23 mouse cellular contexts compared by ENCODE assay signal in genomic region chr7:90175576-90175975, GRCm38 (mm10). TPM values are rescaled to one million over a fixed set of nuclear protein-coding genes. Genes with fewer than 3 reads are reported as not detected.
DNase-seq lines count a peak whose midpoint lies in the region; ATAC-seq and TF ChIP-seq lines count a peak whose summit lies in the region.
"Had no signal": no experiment of that assay in that cellular context is flagged by ENCODE, and none has a peak within 500 bp of the region (broad histone marks: within the 10 kb centered on the region; RNA-seq: fewer than 3 reads in every experiment).

No protein-coding gene starts in this region.

- no peak for TF ChIP-seq CTCF in lung, postnatal 0 days (IDR thresholded peaks at IDR 0.05)

- 48% methylated on average over 2 of the region's 2 CpGs for WGBS in forebrain, embryonic 12.5 days
- whole genome bisulfite sequencing in forebrain, embryonic 10.5 days, result 90% methylated on average over 2 of the region's 2 CpGs
- WGBS in lung, postnatal 0 days, result 62% methylated on average over 2 of the region's 2 CpGs
- WGBS in forebrain, embryonic 15.5 days, result 38% methylated on average over 2 of the region's 2 CpGs

- H3K36me3 ChIP-seq in forebrain, embryonic 12.5 days (replicated peaks), result peaks cover 39% of the 10 kb centered on the region
- peaks cover 85% of the 10 kb centered on the region for H3K36me3 ChIP-seq in forebrain, embryonic 10.5 days (replicated peaks)
- H3K36me3 ChIP-seq in lung, postnatal 0 days (ENCODE audit: insufficient read depth, low read length), result peaks cover 18% of the 10 kb centered on the region
- H3K36me3 ChIP-seq in forebrain, embryonic 15.5 days, result peaks cover 42% of the 10 kb centered on the region

- no peak for TF ChIP-seq EP300 in lung, postnatal 0 days (IDR thresholded peaks at IDR 0.05)

- no peak for DNase-seq in forebrain, embryonic 10.5 days (ENCODE audit: extremely low spot score, low spot score)
- DNase-seq in lung, postnatal 0 days (ENCODE audit: low spot score), result peak; percentile 11
- DNase-seq in lung, postnatal 14 days, result no peak
- no peak for DNase-seq in lung, adult 18-20 months
- DNase-seq in cerebellum, adult 11 months, result no peak
- no peak for DNase-seq in kidney, postnatal 36 days
- DNase-seq: adrenal gland, adult 2 months; adrenal gland, postnatal 14 days; B cell, adult 2 months; cerebellum, adult 2 months; cerebellum, adult 9-11 months; cerebellum, postnatal 25 days; gastrocnemius, postnatal 10 days; gastrocnemius, postnatal 36 days; heart, adult 2 months had no signal

- no peak overlapping the region for H3K27ac ChIP-seq in forebrain, embryonic 12.5 days
- H3K27ac ChIP-seq in forebrain, embryonic 10.5 days, result no peak overlapping the region
- no peak overlapping the region for H3K27ac ChIP-seq in lung, postnatal 0 days (ENCODE audit: low read length)
- no peak overlapping the region for H3K27ac ChIP-seq in forebrain, embryonic 15.5 days (replicated peaks)
- H3K27ac ChIP-seq: embryonic facial prominence, embryonic 12.5 days; embryonic facial prominence, embryonic 15.5 days; heart, adult 2 months; hindbrain, embryonic 12.5 days; hindbrain, embryonic 15.5 days had no signal

- no peak overlapping the region for H3K9ac ChIP-seq in forebrain, embryonic 12.5 days
- no peak overlapping the region for H3K9ac ChIP-seq in lung, postnatal 0 days (replicated peaks; ENCODE audit: low read depth)
- H3K9ac ChIP-seq in forebrain, embryonic 15.5 days (replicated peaks), result no peak overlapping the region
- H3K9ac ChIP-seq: embryonic facial prominence, embryonic 12.5 days; embryonic facial prominence, embryonic 15.5 days; hindbrain, embryonic 12.5 days; hindbrain, embryonic 15.5 days had no signal

- peak; percentile 30; the same call in 1 of the 2 replicates for ATAC-seq in forebrain, embryonic 12.5 days (ENCODE audit: low FRiP score)
- ATAC-seq in lung, postnatal 0 days, result no peak
- ATAC-seq in forebrain, embryonic 15.5 days (replicated peaks), result peak; percentile 53
- ATAC-seq: intestine, postnatal 0 days had no signal

- no peak overlapping the region for H3K4me2 ChIP-seq in forebrain, embryonic 12.5 days
- no peak overlapping the region for H3K4me2 ChIP-seq in lung, postnatal 0 days (replicated peaks; ENCODE audit: low read depth, low read length)
- H3K4me2 ChIP-seq in forebrain, embryonic 15.5 days (replicated peaks), result no peak overlapping the region
- H3K4me2 ChIP-seq: embryonic facial prominence, embryonic 12.5 days; embryonic facial prominence, embryonic 15.5 days; heart, embryonic 11.5 days; hindbrain, embryonic 12.5 days; hindbrain, embryonic 15.5 days had no signal

- no peak overlapping the region for H3K4me3 ChIP-seq in forebrain, embryonic 12.5 days (replicated peaks)
- H3K4me3 ChIP-seq in forebrain, embryonic 10.5 days, result no peak overlapping the region
- no peak overlapping the region for H3K4me3 ChIP-seq in lung, postnatal 0 days (ENCODE audit: low read depth, low read length)
- no peak overlapping the region for H3K4me3 ChIP-seq in forebrain, embryonic 15.5 days
- H3K4me3 ChIP-seq: embryonic facial prominence, embryonic 12.5 days; embryonic facial prominence, embryonic 15.5 days; heart, adult 2 months; hindbrain, embryonic 12.5 days; hindbrain, embryonic 15.5 days had no signal

- no peaks in the 10 kb centered on the region for H3K27me3 ChIP-seq in forebrain, embryonic 12.5 days
- H3K27me3 ChIP-seq in forebrain, embryonic 10.5 days (ENCODE audit: poor library complexity, severe bottlenecking), result no peaks in the 10 kb centered on the region
- H3K27me3 ChIP-seq in lung, postnatal 0 days (replicated peaks; ENCODE audit: insufficient read depth, low read length), result no peaks in the 10 kb centered on the region
- H3K27me3 ChIP-seq in forebrain, embryonic 15.5 days, result no peaks in the 10 kb centered on the region
- H3K27me3 ChIP-seq: embryonic facial prominence, embryonic 12.5 days; embryonic facial prominence, embryonic 15.5 days; hindbrain, embryonic 12.5 days; hindbrain, embryonic 15.5 days had no signal

- H3K4me1 ChIP-seq in forebrain, embryonic 12.5 days, result no peaks in the 10 kb centered on the region
- no peaks in the 10 kb centered on the region for H3K4me1 ChIP-seq in forebrain, embryonic 10.5 days
- H3K4me1 ChIP-seq in lung, postnatal 0 days (ENCODE audit: insufficient read depth, low read depth, low read length), result no peaks in the 10 kb centered on the region
- no peaks in the 10 kb centered on the region for H3K4me1 ChIP-seq in forebrain, embryonic 15.5 days
- H3K4me1 ChIP-seq: embryonic facial prominence, embryonic 12.5 days; embryonic facial prominence, embryonic 15.5 days; hindbrain, embryonic 12.5 days; hindbrain, embryonic 15.5 days had no signal

- no peaks in the 10 kb centered on the region for H3K9me3 ChIP-seq in forebrain, embryonic 12.5 days
- no peaks in the 10 kb centered on the region for H3K9me3 ChIP-seq in forebrain, embryonic 10.5 days
- no peaks in the 10 kb centered on the region for H3K9me3 ChIP-seq in lung, postnatal 0 days (ENCODE audit: low read length)
- H3K9me3 ChIP-seq in forebrain, embryonic 15.5 days, result no peaks in the 10 kb centered on the region
- H3K9me3 ChIP-seq: embryonic facial prominence, embryonic 12.5 days; embryonic facial prominence, embryonic 15.5 days; hindbrain, embryonic 12.5 days; hindbrain, embryonic 15.5 days had no signal

RNA-seq across cellular contexts. Expression of gene Picalm, which starts 45.6 kb away (rescaled TPM):
- 43.9 and 47.6 TPM in 2 replicates for polyA plus RNA-seq in forebrain, embryonic 12.5 days (2016; fragmentation: Nextera tagmentation; extraction: Ambion mirVana)
- 22.9 and 25.0 TPM in 2 replicates for polyA plus RNA-seq in forebrain, embryonic 10.5 days (2016; fragmentation: Nextera tagmentation; extraction: Ambion mirVana)
- 52.0 and 56.3 TPM in 2 replicates for polyA plus RNA-seq in lung, postnatal 0 days (2015; fragmentation: Nextera tagmentation; extraction: Ambion mirVana)
- 42.3 and 45.7 TPM in 2 replicates for polyA plus RNA-seq in forebrain, embryonic 15.5 days (2015; fragmentation: Nextera tagmentation; extraction: Ambion mirVana)
